Mouse (Mus musculus) forebrain, embryonic 11.5 days (tissue): Measurements from ENCODE around the gene C530008M17Rik. TPM values are rescaled to one million over a fixed set of nuclear protein-coding genes. Genes with fewer than 3 reads are reported as not detected.

Experiments
- ATAC-seq: fragments of 200-750 bp; cut with Nextera tagmentation; replicated peaks from 2 replicates; pipeline ENCODE4 v1.8.0; 2017; ENCODE audit warnings: moderate TSS enrichment; ENCODE audit not compliant: low FRiP score
- DNase-seq: peaks from one replicate; pipeline ENCODE4 v3.0.0-alpha.2; 2017; ENCODE audit warnings: low spot score
- H3K27ac ChIP-seq: fragments of 300-500 bp; sonication (generic); 2 replicates; pipeline ENCODE4 v1.5.1; 2014; ENCODE audit warnings: low read depth, low read length
- H3K27me3 ChIP-seq: fragments of 300-500 bp; sonication (generic); 2 replicates; pipeline ENCODE4 v1.6.1; 2014; ENCODE audit warnings: mild to moderate bottlenecking, low read length, mixed read lengths; ENCODE audit not compliant: control insufficient read depth, insufficient read depth
- H3K36me3 ChIP-seq: fragments of 300-500 bp; sonication (generic); 2 replicates; pipeline ENCODE4 v1.6.1; 2014; ENCODE audit warnings: mild to moderate bottlenecking, low read length, moderate library complexity, mixed read lengths; ENCODE audit not compliant: control insufficient read depth, insufficient read depth
- H3K4me1 ChIP-seq: fragments of 300-500 bp; sonication (generic); replicated peaks from 2 replicates; pipeline ENCODE4 v1.6.1; 2014; ENCODE audit warnings: low read length, mixed read lengths; ENCODE audit not compliant: control insufficient read depth, insufficient read depth
- H3K4me2 ChIP-seq: fragments of 300-500 bp; sonication (generic); 2 replicates; pipeline ENCODE4 v1.6.1; 2014; ENCODE audit warnings: low read depth, mild to moderate bottlenecking, low read length, moderate library complexity, mixed read lengths; ENCODE audit not compliant: severe bottlenecking
- H3K4me3 ChIP-seq: fragments of 300-500 bp; sonication (generic); 2 replicates; pipeline ENCODE4 v1.5.1; 2014; ENCODE audit warnings: low read depth, low read length
- H3K9ac ChIP-seq: fragments of 300-500 bp; sonication (generic); 2 replicates; pipeline ENCODE4 v1.6.1; 2014; ENCODE audit warnings: low read length
- H3K9me3 ChIP-seq: fragments of 300-500 bp; sonication (generic); 2 replicates; pipeline ENCODE4 v1.6.1; 2016; ENCODE audit warnings: low read length, mixed read lengths; ENCODE audit not compliant: control insufficient read depth
- WGBS: fragments of 180-500 bp; shearing (Covaris S2); extraction: QIAGEN DNeasy Blood & Tissue Kit; methylation state at CpG from one replicate; pipeline ENCODE4 v1.1.7; 2014; 5-methylcytosine and 5-hydroxymethylcytosine counted together
- polyA plus RNA-seq: library from polyadenylated mRNA; unstranded; fragments of >200 nt; fragmentation: Nextera tagmentation; extraction: Ambion mirVana; gene quantifications from 2 replicates; pipeline ENCODE4 v1.2.1, GENCODE M21; 2014

C530008M17Rik gene
- polyA plus RNA-seq, 1 experiment from 2014 or later, result 40.6 TPM

DNA sequence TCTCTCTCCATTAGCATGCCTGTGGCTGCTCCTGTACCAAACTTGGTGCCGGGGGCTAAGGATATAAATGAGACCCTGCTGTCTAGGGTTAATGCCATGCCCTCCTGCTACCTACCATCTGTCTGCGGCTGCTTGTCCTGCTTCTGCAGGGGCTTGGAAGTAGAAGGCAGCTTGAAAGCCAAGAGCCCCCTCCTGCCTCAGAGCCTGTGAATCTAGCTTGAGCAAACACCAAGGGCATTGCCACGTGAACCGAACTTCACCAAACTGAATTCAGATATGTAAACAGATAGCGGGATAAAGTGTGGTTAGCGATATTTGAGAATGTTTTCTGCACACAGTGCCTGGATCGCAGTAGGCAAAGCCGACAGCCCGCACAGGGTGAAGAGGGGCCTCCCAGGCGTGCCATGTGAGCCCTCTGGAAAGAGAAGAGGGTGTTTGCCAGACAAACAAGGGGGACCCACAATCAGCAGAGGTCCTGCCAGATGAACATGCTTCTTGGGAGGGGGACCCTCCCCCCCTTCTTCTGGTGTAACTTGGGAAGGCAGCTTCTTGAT is 106.9 kb downstream of the C530008M17Rik start:
- no peak overlapping the region for H3K4me2 ChIP-seq
- no peaks in the 10 kb centered on the region; the same call in 1 of the 2 replicates for H3K9me3 ChIP-seq
- ATAC-seq, result peak; percentile 61
- WGBS, result 68% methylated on average over 10 of the region's 10 CpGs
- peaks cover 7% of the 10 kb centered on the region; the same call in 1 of the 2 replicates for H3K36me3 ChIP-seq
- DNase-seq, result no peak
- H3K4me3 ChIP-seq, result no peak overlapping the region
- H3K27ac ChIP-seq, result no peak overlapping the region
- H3K9ac ChIP-seq, result no peak overlapping the region
- H3K27me3 ChIP-seq, result no peaks in the 10 kb centered on the region
- H3K4me1 ChIP-seq, result 0 out of 2 replicates have a peak, but pooled peaks cover 3% of the 10 kb centered on the region

DNA sequence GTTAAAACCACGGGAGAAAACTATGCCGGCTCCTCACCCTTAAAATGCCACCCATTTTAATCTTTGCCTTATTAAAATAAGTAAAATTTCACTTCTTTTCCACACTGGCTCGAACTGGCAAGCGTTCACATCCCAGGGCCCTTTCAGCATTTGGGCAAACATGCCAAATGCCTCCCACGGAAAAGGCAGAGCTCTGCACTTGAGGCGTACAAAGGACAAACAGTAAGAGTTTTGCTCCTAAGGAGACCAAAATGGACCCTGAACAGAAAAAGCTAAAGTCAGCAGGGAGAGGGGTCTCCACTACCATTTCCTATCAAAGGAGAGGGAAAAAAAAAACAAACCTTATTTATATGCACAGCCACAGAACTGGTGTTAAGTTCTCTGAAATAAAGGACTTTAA is 107.4 kb downstream of the C530008M17Rik start:
- Histone ChIP-seq H3K9ac (no peak overlapping the region), H3K4me1 (0 out of 2 replicates have a peak, but pooled peaks cover 3% of the 10 kb centered on the region), H3K4me3 (no peak overlapping the region), H3K36me3 (peaks cover 7% of the 10 kb centered on the region; the same call in 1 of the 2 replicates), H3K9me3 (no peaks in the 10 kb centered on the region; the same call in 1 of the 2 replicates), H3K27me3 (no peaks in the 10 kb centered on the region), H3K4me2 (no peak overlapping the region), H3K27ac (0 out of 2 replicates have a peak overlapping the region, but pooled peaks have one; percentile 6)
- ATAC-seq, result no peak
- no peak for DNase-seq
- WGBS, result 77% methylated on average over 6 of the region's 6 CpGs

GRCm38 (mm10) chr5:76769014-76769413 is 112.7 kb downstream of the C530008M17Rik start:
- no peak for DNase-seq
- H3K27ac ChIP-seq, result no peak overlapping the region
- H3K4me3 ChIP-seq, result no peak overlapping the region
- H3K4me2 ChIP-seq, result no peak overlapping the region
- peaks cover 7% of the 10 kb centered on the region; the same call in 1 of the 2 replicates for H3K36me3 ChIP-seq
- no peaks in the 10 kb centered on the region for H3K27me3 ChIP-seq
- no peak overlapping the region for H3K9ac ChIP-seq
- WGBS, result 76% methylated on average over 3 of the region's 3 CpGs
- no peak for ATAC-seq
- no peaks in the 10 kb centered on the region for H3K4me1 ChIP-seq
- H3K9me3 ChIP-seq, result no peaks in the 10 kb centered on the region; the same call in 1 of the 2 replicates

DNA sequence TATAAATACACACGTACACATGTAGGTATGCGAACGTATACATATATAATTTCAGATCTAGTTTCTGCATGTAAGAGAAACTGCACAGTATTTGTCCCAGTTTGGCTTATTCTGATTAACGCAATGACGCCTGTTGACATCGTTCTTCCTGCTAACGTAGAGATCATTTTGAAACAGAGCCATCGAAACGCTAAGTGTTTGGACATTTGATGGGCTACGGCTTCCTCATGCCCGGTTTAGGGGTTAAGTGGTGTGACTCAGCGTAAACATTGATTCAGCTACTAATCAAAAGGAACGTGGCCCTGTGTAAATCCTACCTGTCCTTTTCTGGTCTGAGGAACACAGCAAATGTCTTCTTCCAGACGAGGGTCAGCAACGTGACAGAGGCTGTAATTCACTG is 113.3 kb downstream of the C530008M17Rik start:
- H3K4me1 ChIP-seq, result no peaks in the 10 kb centered on the region
- WGBS, result 95% methylated on average over 15 of the region's 15 CpGs
- H3K27ac ChIP-seq, result no peak overlapping the region
- no peaks in the 10 kb centered on the region for H3K27me3 ChIP-seq
- no peak overlapping the region for H3K9ac ChIP-seq
- no peaks in the 10 kb centered on the region; the same call in 1 of the 2 replicates for H3K9me3 ChIP-seq
- DNase-seq (no peak), ATAC-seq (no peak)
- H3K36me3 ChIP-seq, result peaks cover 7% of the 10 kb centered on the region; the same call in 1 of the 2 replicates
- H3K4me3 ChIP-seq, result no peak overlapping the region
- no peak overlapping the region for H3K4me2 ChIP-seq

DNA sequence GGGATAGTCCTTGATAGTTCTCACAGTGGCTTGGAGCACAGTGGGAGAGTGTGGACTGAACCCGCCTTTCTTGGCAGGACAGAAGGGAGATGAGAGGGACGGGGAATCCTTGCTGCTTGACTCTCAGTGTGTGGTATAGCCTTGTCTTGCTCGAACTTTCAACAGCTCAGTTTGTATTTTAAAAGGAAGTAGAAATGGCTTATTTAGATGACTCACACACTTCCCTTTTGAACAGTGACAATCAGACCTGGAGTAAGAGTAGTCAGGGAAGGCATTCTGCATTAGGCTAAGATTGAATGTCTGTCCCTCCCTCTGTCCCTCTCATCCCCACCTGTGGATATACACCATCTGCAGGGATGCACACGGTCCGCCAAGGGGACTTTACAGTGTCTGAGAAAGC is 115.1 kb downstream of the C530008M17Rik start:
- DNase-seq, result no peak
- Histone ChIP-seq H3K4me2 (no peak overlapping the region), H3K4me3 (no peak overlapping the region), H3K36me3 (peaks cover 2% of the 10 kb centered on the region; the same call in 1 of the 2 replicates), H3K9me3 (no peaks in the 10 kb centered on the region), H3K27me3 (no peaks in the 10 kb centered on the region), H3K27ac (no peak overlapping the region), H3K9ac (no peak overlapping the region), H3K4me1 (no peaks in the 10 kb centered on the region)
- no peak for ATAC-seq
- WGBS, result 94% methylated on average over 5 of the region's 5 CpGs

DNA sequence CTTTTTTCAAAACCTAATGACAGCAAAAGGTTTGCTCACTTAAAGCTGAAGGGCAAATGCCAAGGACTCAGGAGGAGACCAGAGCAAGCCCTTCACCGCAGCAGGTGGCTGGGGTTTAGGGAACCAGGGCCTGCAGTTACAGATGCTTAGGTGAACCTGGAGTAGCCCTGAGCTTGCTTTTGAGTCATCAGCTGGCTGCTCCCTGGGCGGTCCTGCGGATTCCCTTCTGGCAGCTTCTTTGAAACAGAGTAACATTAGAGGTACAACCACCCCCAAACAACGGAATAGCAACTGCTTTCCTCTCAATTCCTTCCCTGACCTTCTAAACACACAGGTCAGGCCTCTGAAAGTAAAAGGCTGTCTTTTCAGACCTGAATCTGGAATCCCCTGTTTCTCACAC is 116.5 kb downstream of the C530008M17Rik start:
- Histone ChIP-seq H3K4me2 (no peak overlapping the region), H3K4me3 (no peak overlapping the region), H3K27ac (no peak overlapping the region), H3K9me3 (no peaks in the 10 kb centered on the region), H3K27me3 (no peaks in the 10 kb centered on the region), H3K9ac (no peak overlapping the region), H3K36me3 (no peaks in the 10 kb centered on the region; the same call in 1 of the 2 replicates), H3K4me1 (no peaks in the 10 kb centered on the region)
- DNase-seq (no peak), ATAC-seq (no peak)
- whole genome bisulfite sequencing, result 67% methylated on average over 4 of the region's 4 CpGs

GRCm38 (mm10) chr5:76773492-76774158 is 117.3 kb downstream of the C530008M17Rik start:
- Histone ChIP-seq H3K4me2 (no peak overlapping the region), H3K27ac (no peak overlapping the region), H3K4me1 (no peaks in the 10 kb centered on the region; the same call in 1 of the 2 replicates), H3K4me3 (no peak overlapping the region), H3K9me3 (no peaks in the 10 kb centered on the region), H3K36me3 (no peaks in the 10 kb centered on the region; the same call in 1 of the 2 replicates), H3K27me3 (no peaks in the 10 kb centered on the region), H3K9ac (no peak overlapping the region)
- 83% methylated on average over 9 of the region's 9 CpGs for WGBS
- DNase-seq, result no peak
- ATAC-seq, result no peak

- H3K36me3 ChIP-seq, result no peaks in the 10 kb centered on the region
- no peak overlapping the region for H3K4me3 ChIP-seq
- no peaks in the 10 kb centered on the region for H3K27me3 ChIP-seq
- WGBS, result 39% methylated on average over 14 of the region's 14 CpGs
- no peak for DNase-seq
- ATAC-seq, result peak; percentile 34
- H3K4me2 ChIP-seq, result no peak overlapping the region
- H3K9me3 ChIP-seq, result no peaks in the 10 kb centered on the region
- H3K9ac ChIP-seq, result no peak overlapping the region
- H3K27ac ChIP-seq, result no peak overlapping the region
- peaks cover 13% of the 10 kb centered on the region; the same call in 1 of the 2 replicates for H3K4me1 ChIP-seq
These were observed 122.8 kb downstream of the C530008M17Rik start for GRCm38 (mm10) chr5:76779094-76779615.
